Mouse (Mus musculus) brain, adult 2 months (tissue): ENCODE data around the gene Ngb.

ENCODE experiments used
- DNase-seq: peaks from one replicate; pipeline ENCODE4 v3.0.0; 2011; ENCODE audit warnings: low read depth, low spot score

The Ngb gene

DNA sequence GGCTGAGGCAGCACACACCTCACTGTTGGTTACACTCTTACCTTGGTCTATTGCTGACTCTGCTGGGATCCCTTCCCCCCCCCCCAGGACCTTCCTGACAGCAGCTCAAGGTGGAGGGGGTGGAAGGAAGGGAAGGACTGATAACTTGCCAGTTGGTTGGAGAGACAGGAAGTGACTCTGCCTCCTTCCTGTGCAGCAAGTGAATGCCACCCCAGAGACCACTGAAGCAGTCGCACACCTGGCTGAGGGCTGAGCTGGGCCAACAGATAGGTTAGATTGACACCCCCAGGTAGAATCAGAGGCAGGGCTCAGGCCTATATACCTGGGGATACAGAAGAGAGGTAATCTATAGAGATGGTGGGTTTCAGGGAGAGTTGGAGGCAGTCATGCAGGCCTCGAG is 10.4 kb downstream of the Ngb start:
- DNase-seq, result no peak

GRCm38 (mm10) chr12:87089701-87090100 is 12.6 kb downstream of the Ngb start:
- DNase-seq, result no peak

DNA sequence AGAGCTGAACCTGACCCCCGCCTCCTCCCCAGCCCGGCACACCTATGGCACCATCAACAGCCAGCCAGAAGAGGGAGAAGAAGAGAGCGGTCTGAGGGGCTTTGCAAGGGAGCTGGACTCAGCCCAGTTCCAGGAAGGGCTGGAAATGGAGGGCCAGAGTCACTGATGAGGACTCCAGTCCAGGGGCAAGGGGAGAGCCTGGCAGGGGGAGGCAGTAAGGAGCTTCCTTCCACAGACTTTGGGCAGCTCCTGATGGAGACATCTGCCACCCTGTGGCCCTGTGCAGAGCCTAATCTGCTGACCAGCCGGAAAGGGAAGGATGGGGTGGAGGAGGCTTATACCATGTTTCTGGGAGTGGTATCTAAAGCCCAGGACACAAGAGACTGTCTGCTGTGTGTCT is 13.1 kb downstream of the Ngb start:
- DNase-seq, result no peak

GRCm38 (mm10) chr12:87088331-87088730 is 14.0 kb downstream of the Ngb start:
- DNase-seq, result peak; percentile 50

GRCm38 (mm10) chr12:87087236-87087635 is 15.1 kb downstream of the Ngb start:
- peak; percentile 13 for DNase-seq

DNA sequence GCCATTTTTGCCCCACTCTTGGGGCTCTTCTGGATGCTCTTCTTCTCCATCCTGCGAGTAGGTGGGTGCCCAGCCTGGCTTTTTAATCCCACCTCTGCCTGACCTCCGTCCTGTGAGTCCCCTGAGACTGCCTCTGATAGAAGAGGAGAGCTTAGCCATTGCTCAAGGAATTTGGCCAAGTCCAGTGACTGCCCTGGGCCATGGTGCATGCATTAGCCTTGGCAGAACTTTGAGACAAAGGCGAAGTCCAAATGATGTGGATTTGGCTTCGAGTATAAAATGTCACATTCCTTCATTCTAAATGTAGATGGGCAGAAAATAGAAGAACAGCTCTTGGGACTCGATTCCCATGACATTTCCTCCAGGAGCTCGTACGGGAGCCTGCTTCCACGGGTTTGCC is 19.5 kb downstream of the Ngb start:
- no peak for DNase-seq

DNA sequence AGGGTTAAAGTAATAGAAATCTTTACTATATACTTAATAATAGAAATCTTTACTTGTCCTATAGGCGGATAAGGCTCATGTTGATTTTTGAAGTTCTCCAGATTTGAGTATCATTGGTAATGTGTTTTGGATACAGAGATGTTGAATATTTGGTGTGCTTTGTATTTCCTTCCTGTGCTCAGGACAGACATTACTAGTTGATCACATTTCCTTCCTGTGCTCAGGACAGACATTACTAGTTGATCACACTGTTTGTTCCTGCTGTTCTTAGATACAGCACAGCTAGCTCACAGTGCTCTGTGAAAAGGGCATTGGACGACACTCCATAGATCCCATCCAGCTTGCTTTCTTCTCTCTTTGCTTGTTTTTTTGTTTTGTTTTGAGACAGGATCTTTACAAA is 25.7 kb downstream of the Ngb start:
- no peak for DNase-seq

GRCm38 (mm10) chr12:87070520-87070919 is 31.8 kb downstream of the Ngb start:
- no peak for DNase-seq

DNA sequence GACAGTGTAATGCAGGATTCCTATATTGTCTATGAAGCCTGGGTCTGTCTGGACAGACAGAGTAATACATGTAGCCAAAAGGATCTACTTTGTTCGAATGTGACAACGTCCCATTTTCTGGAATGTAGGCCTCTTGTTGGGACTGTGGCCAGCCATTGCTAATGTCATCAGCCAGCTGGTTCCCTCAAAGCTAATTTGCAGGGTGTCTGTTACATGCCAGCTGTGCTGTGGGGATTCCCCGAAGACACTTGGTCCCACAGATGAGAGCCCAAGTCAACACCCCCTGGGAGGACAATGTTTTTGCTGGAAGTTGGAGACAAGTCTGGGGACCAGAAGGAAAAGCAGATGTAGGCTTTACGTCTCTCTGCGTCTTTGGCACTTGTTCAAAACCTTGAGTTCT is 35.9 kb downstream of the Ngb start:
- peak; percentile 63 for DNase-seq

DNA sequence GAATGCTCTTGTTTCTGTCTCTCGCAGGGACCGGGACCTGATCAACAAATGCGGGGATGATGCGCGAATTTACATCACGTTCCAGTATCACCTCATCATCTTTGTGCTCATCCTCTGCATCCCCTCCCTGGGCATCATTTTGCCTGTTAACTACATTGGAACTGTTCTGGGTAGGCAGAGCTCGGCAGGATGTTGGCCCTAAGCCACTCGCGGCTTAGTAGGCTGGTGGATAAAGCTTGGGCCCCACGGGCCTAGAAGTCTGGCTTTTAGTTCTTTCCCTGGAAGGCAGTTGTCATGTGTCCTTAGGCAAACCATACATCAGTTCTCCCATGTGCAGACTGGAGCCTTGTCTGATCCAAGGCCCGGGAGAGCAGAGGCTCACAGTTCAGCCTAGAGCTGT is 36.9 kb downstream of the Ngb start:
- peak; percentile 54 for DNase-seq

GRCm38 (mm10) chr12:87057066-87057465 is 45.3 kb downstream of the Ngb start:
- no peak for DNase-seq

GRCm38 (mm10) chr12:87054873-87055272 is 47.5 kb downstream of the Ngb start:
- no peak for DNase-seq

- DNase-seq, result peak; percentile 94
These were observed 49.5 kb downstream of the Ngb start for GRCm38 (mm10) chr12:87052661-87053321.

DNA sequence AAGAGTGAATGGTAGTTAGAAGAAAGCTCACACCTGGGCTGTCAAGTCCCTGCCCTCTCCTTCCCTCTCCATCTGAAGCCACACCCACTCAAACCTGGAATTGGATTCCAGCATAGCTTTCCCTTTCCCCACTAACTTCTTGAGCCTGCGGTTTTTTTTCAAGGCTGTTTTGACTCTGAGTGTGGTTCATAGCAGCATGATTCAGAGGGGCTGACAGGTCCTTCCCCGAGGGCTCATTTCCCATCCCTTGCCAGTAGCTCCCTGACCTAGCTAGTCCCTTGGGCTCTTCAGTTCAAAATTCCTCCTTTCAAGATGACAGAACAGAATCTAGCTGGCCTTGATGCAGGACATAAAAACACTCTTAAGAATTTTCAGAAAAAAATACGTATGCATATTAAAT is 54.8 kb downstream of the Ngb start:
- DNase-seq, result no peak
